Mouse (Mus musculus): ENCODE results near the gene Zbtb16.

Gene Zbtb16

DNA sequence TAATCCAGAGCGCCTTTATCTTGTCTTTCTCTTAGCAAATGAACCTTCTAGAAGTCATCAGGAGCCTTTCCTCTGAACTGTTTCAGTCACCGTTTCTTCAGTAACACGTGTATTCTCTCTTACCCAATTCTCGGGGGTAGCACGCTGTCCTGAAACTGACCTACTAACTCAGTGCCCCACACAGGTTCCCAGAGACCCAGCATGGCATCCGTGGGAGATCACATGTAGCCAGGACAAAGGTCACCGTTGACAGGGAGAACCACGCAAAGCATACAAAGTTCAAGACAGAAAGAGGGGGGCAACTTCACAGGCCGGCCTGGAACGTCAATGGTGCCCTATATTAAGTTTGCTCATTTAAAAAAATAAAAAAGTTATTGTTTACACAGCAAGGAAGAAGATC, 89.5 kb downstream of the Zbtb16 start:
- DNase-seq (ENCODE audit: inconsistent age in 2 of 2, low spot score in 1 of 2): no peak

DNA sequence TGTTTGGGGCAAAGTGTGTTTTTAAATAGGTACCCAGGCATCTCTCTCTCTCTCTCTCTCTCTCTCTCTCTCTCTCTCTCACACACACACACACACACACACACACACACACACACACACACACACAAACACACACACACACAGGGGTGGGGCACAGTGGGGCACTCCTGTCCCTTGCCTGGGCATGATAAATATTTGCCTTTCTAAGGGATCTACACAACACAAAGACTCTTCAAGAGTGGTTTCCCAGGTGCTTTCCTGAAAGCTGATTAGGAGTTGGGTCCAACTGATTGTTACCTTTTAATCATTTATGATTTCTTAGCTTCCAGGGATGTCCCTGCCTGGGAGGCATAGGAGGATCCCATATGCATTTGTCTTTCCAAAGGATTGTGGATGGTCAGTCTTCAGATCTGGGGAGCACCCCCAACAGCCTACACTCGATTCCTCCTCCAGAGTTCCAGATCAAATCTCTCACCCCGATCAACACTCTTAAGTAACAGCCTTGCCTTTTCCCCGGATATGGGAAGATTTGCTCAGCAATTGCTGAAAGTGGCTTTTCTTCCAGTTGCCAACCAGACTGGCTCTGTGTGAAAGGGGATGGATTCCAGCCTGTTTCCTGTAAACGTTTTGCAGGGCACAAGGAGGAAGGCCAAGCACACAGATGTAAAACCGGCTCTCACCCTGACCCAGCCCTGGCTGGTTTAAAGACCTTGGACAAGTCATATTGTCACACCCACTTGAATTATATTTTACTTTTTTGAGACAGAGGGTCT, 90.5 kb downstream of the Zbtb16 start:
- peak in 1 of 2 experiments; percentile 59 for DNase-seq (ENCODE audit: inconsistent age in 2 of 2, low spot score in 1 of 2)

DNA sequence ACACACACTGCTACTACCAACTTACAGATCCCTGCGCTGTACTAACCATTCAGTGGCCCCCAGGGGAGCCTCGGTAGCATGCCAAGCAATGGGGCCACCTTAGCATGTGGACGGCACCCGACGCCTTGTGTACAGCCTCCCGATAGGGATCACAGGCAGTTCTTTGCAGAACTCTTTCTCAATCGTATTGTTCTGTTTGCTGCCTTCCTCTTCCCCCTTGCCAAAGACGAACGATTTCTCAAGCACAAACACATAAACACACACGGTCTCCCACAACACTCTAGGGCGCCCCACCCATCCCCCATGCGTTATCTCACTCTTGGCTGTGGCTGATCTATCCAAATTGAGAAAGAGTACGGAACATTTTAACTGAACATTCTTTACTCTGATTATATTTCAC, 91.1 kb downstream of the Zbtb16 start:
- DNase-seq (ENCODE audit: inconsistent age in 2 of 2, low spot score in 1 of 2): peak; percentile 63 to 83

DNA sequence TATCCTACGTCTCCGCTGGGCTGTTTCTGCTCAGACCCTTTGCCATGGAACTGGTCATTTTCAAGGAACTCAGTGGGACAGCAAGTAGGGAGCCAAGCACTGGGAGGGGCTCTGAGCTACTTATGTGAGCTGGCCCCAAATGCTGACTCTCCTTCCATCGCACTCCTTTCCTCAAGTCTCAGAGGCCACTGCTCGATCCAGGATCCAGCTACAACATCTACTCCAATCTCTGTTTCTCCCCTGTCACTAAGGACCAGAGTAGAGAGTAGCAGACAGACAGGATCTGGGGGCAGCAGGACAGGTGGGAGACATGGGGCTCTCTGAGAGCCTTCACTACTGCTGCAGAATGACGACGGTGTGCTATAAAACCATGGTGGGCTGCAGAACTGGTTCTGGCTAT, 91.6 kb downstream of the Zbtb16 start:
- DNase-seq (ENCODE audit: inconsistent age in 2 of 2, low spot score in 1 of 2): no peak

DNA sequence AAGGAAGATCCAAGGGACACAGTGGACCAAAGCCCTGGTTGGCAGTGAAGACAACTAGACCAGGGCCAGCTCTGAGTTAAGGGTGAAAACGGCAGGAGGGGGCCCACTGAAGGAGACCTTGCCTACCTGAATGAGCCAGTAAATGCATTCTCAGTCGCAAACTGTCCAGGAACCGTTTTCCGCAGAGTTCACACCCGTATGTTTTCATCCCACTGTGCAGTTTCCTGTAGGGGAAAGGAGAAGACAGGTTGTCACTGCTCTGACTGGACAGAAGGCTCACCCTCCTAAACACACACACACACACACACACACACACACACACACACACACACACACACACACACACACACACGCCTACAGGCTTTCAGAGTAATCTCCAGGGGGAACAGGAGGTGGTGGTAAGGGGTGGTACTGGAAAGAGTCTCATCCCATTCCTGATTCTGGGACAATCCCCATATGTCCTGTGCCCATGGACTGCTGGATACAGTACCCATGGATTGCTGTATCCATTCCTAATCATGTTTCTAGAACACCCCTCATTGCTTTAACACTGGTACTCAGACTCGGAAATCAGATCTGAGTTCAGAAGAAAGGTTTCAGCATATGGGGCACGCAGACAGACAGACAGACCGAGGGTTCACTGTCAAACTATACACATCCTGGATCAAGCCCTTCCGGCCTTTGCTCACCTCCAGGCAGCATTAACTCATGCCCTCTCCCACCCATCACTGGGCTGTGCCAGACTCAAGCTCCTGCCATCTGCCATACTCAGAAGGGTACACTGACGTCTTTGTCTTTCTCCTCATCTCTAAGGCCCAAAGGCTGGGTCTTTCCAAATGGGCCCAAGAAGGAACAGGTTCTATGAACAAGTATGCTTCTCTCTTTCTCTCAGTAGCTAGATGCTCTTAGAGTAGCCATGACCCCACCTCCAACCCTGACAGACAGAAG, 92.4 kb downstream of the Zbtb16 start:
- no peak for DNase-seq (ENCODE audit: inconsistent age in 2 of 2, low spot score in 1 of 2)

DNA sequence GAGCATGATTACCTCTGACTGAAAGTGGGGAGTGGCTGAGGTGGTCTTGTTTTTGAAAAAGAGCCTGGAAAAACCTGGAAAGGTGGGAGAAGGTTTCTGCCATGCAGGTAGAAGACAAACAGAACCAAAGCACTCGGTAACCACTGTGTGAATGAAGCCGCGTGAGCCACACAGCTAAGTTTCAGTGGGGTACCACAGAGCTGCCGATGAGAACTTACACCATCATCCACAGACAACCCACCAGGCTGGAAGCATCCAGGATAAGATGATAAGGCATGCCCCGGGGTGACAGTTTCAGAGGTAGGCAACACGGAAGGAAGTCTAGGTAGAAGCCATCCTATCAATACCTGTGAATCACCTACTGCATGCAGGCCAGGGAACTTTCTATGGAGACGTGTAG, 93.9 kb downstream of the Zbtb16 start:
- DNase-seq (ENCODE audit: inconsistent age in 2 of 2, low spot score in 1 of 2): no peak

DNA sequence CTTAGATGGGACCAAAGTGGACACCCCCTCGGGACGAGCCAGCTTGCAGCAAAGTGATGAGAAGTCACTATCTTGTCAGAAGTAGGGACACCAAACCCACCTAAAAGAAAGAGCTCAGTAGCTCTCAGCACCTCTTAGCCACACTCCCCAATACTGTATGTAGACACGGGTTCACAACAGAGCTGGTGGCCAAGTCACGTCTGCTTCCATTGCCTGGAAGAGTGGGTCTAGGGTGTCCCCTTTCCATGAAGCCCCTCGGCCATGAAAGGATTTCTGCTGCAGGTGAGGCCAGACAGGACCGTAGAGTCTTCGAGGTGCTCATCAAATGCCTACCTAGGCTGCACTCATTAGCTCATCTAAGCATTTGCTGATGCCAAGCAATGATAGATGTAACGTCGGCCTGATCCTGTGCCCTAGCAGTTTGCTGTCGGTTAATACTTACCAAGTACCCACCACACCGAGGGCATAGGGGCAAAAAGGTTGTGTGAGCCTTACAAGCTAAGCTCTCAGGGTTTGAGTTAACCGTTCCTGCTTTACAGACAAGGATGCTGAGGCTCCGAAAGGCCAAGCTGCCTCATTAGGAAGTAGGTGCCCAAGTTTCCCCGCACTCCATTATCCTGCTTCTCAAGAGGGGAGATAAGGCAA, 94.5 kb downstream of the Zbtb16 start:
- DNase-seq (ENCODE audit: inconsistent age in 2 of 2, low spot score in 1 of 2): no peak

DNA sequence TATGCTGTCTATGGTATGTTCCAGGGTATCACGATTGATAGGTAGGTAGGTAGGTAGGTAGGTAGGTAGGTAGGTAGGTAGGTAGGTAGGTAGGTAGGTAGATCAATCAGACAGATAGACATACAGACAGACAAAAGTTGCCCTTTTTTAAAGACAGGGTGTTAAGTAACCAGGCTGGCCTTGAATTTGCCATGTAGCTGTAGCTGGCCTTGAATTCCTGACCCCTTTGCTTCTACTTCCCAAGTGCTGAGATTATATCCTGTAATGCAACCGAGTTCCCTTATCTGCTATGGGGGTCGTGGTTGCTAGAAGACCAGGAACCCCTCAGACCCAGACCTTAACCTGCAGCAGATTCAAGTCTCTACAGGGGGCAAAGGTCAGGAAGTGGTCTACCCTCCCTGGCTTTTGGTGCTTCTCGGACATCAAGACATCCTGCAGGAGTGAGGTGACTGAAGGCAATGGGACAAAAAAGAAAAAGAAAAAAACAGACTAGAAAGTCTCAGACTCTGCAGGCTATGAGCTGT, 95.2 kb downstream of the Zbtb16 start:
- peak in 1 of 2 experiments; percentile 57 for DNase-seq (ENCODE audit: inconsistent age in 2 of 2, low spot score in 1 of 2)

DNA sequence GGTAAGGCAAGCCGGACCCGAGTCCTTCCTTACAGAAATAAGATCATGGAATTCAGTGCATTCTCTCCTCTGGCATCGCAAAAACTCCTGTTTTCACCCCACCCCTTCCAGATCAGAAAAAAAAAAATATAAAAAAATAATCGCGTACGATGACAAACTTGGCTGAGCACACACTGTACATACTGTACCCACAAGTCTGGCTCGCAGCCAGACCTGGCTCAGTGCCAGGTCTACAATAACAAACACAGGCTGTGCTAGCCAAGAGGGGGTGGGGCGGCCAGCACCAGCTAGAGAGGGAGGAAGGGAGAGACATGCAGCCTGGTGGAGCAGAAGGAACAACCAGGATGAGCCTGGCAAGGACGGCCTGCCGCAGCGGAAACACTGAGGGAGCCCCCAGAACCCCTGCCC, 95.9 kb downstream of the Zbtb16 start:
- peak; percentile 98 for DNase-seq (ENCODE audit: inconsistent age in 2 of 2, low spot score in 1 of 2)

DNA sequence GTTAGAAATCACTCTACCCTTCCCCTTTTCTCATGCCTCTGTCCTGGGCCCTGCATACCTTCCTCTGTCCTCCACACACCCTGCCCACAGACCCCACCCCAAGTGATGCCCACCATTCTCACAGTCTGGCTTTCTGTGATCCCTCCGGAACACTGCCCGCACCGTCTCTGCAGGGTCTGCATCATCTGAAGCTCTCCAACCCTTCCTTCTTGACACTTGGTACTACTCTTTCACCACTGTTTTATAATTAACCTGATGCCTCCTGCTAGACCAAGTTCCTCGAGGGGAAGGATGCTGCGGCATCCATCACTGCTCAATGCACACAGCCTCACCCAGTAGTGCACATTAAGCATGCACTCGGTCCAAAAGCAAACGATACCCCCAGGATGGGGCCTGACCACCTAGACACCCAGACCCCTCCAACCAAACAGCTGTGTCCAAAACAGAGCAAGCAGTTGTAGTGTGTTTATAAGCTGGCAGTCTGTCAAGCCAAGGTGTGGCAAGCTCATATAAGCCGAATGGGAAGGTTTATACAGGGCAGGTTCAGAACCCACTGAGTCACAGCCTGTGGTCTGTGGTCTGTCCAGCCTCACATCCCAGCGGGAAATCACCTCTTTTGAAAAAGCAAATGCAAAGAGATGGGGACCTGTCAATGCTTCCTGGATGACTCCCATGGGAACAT, 97.1 kb downstream of the Zbtb16 start:
- DNase-seq (ENCODE audit: inconsistent age in 2 of 2, low spot score in 1 of 2): peak in 1 of 2 experiments; percentile 55

DNA sequence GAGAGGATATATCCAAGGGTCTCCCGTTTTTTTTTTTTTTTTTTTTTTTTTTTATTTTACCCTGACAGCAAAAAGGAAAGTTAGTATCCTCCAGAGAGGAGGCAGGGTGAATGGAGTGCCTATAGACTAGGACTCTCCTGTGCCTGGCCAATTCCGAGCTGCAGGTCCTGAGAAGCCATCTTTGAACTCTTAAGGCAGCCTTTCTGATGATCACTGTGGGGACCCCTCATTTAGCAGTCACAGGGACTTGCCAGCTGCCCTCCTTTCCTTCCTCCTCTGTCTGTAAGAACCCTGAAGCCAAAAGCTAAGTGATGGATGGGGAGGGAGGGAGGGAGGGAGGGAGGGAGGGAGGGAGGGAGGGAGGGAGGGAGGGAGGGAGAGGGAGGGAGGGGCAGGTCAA, 98.1 kb downstream of the Zbtb16 start:
- no peak for DNase-seq (ENCODE audit: inconsistent age in 2 of 2, low spot score in 1 of 2)

DNA sequence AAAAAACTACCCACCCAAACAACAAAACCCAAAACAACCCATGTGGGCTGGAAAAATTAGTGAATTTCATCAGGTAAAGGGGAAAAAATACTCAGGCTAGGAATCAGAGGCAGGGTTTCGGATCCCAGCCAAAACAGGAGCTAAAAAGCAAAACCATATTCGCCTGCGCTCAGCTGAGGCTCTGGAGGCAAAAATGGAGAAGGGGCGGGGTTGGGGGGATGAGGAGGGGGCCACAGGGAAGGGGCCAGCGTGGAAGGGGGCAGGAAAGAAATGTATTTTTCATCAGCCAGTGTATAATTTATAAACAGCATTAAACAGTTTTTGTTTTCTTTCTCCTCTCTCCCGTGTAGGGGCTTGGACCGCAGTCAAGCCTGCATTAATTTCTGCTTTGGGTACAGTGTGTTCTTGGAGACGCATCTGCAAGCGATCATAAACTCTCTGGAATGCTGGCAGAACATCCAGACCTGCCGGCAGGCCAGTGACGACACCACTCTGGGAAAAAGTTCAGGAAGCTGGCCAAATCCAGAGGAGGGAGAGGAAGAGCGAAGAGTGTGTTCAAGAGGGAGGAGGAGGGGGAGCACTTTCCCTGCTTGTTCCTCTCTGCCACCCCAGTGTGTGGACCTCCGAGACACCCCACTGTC, 98.7 kb downstream of the Zbtb16 start:
- peak; percentile 95 to 96 for DNase-seq (ENCODE audit: inconsistent age in 2 of 2, low spot score in 1 of 2)

DNA sequence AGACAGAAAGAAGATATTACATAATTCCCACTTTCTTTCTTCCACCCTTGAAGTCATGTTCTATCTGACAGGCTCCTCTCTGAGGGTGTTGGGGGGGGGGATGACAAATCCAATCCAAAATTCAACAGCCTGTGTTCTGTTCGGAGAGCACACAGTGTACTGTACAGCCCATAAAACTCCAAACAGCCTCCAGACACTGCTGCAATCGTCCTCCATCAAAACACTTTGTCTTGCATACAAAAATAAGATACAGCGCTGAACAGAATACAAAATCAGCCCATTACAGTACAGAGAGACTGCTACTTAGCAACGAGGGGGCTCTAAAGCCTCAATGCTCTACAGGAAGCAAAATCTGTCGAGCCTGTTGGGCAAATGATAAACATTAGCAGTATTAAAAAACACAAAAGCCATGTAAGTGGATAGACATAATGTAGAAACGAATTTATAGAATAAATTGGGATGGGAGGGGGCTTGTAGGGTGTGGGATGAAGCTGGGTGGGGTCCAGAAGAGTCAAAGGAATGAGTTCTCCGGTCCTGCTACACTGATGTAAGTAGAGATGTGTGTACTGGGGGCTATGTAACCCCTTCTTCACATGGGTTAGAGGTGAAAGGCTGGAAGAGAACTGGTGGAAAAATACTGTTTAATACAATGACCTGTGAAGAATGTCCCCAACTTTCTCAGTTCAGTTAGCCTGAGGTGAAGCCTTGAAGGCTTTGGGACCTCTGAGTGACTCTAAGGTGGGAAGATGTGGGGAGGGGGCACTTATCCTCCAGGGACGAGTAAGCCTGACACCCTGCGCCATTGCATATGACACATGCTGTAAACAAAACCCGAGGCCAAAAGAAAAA, 99.4 kb downstream of the Zbtb16 start:
- DNase-seq (ENCODE audit: inconsistent age in 2 of 2, low spot score in 1 of 2): peak; percentile 67 to 71

DNA sequence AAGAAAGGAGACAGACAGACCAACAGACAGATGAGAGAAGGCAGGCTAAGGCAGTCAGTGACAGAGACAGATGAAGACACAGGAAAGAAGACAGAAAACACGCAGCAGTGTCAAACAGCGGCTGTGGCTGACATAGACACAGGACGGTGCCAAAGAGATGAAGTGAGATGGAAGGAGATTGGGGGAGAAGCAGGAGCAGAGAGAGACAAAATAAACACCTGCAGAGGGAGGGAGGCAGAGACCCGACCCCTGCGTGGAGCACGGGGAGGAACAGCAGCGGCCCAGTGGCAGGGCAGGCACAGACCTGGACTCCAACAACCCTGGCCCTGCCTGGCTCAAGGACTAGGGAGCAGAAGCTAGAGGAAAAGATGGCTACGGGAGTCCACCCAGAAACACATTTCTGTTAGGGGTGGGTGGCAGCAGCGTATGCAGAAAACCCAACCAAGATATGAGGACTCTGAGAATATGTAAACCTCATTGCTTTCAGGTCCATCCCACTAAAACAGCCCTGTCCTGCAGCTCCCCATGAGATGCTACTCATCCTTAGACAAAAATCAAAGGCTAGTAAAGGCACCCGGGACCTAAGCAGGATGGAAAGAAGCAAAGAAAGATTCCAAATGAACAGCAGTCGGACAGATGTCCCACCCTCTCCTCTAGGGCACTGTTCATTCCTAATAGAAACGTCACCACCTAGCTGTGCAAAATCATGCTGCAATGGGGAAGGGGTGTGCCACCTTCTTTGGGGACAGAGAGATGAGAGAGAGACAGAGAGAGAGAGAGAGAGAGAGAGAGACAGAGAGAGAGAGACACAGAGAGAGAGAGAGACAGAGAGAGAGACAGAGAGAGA, 100.3 kb downstream of the Zbtb16 start:
- no peak for DNase-seq (ENCODE audit: inconsistent age in 2 of 2, low spot score in 1 of 2)

DNA sequence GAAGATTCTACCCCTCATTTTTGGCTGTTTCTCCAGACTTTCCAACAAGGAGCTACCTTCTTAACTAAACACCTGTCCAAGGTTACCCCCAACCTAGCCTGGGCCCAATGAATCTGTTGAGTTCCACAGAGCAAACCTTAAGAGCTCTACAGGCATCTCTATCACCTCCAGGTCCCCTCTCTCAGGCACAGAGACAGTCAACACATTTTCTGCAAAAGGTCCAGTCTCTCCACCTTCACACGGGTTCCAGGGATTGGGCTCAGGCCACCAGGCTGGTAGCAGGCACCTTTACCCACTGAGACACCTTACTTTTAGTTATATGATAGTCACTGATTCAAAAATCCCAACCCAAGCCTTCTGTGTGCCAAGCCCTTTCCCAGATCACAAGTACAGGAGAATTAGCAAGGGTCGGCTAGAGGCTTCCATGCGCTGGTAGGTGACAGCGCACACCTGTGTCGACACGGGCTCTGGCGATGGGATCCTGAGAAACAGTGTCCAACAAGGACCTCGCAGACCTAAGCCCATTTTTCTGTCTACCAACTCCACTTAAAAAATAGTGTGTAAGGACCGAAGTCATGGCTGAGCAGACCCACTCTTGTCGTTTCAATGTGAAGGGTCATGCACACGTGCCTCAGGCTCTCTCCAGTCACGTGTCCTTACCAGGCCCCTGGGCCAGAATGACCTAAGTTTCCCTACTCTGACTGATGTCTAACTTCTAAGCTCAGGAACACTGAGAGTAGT, 101.1 kb downstream of the Zbtb16 start:
- DNase-seq (ENCODE audit: inconsistent age in 2 of 2, low spot score in 1 of 2): no peak

DNA sequence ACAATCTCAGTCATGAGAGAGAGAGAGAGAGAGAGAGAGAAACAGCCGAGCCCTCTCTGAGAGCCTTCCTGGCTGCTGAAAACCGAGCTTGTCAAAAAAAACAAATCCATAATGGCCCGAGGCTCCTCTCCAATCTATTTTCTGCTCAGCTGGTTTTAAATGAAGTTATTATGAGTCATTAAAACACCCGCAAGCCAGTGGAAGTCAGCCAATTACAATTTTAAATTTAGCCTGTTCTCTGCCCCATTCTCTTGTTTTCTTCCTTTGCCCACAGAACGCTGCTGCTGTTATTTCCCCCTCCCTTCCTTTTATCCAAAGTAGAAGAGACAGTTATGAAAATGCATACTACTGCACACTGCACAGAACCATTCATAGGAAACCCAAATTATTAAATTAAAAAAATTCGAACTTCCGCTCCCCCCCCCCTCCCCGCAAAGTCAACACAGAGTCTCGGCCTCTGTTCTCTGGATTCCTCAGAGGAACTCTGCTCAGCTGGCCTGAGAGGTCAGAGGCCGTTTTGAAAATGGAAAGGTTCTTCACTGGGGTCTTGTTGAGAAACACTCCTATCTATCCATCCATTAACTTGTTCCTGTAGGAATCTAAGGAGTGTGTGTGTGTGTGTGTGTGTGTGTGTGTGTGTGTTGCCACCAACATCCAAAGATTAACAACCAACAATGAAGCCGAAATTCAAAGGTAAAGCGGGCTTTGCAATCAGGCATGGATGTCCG, 102.0 kb downstream of the Zbtb16 start:
- DNase-seq (ENCODE audit: inconsistent age in 2 of 2, low spot score in 1 of 2): peak in 1 of 2 experiments; percentile 76

DNA sequence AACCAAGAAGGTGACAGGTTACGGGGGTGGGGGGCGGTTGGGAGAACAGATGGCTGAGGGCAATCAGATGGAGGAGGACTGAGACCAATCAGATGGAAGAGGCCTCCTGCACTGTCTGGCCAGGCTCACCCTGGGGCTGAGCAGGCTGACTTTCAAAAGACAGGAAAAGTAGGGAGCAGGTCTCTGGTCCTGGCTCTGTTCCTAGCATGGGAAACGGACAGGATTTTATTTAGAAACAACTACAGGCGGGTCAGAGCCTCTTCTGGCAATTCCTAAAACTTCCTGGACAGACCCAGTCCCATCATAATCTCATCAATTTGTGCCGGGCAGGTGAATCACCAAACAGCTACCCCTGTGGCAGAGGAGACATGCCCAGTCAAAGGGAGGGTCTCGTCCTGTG, 102.9 kb downstream of the Zbtb16 start:
- peak in 1 of 2 experiments; percentile 59 for DNase-seq (ENCODE audit: inconsistent age in 2 of 2, low spot score in 1 of 2)
